Mouse (Mus musculus): ENCODE results near the gene Metrn. TPM values are rescaled to one million over a fixed set of nuclear protein-coding genes. Genes with fewer than 3 reads are reported as not detected.
A peak's percentile ranks its signal among the peaks of the same experiment; 100 is the strongest.

Metrn gene
- 500 and 557 TPM in 2 replicates for total RNA-seq (2014; rRNA removed)
- polyA plus RNA-seq (2015; fragmentation: Nextera tagmentation; extraction: Ambion mirVana), result 102 and 116 TPM in 2 replicates

- WGBS, result 1% methylated on average over 35 of the region's 35 CpGs
- H3K27ac ChIP-seq, result peak within 1 kb of the TSS; percentile 79
- no peaks in the 10 kb centered on the region for H3K27me3 ChIP-seq (ENCODE audit: insufficient read depth, low read length)
- no peaks in the 10 kb centered on the region for H3K36me3 ChIP-seq (ENCODE audit: insufficient read depth, low read length)
- H3K9ac ChIP-seq (replicated peaks; ENCODE audit: low read length), result peak within 1 kb of the TSS; percentile 60
- no peaks in the 10 kb centered on the region for H3K9me3 ChIP-seq (ENCODE audit: low read length)
- DNase-seq (ENCODE audit: low spot score) (peak; percentile 88), ATAC-seq (peak; percentile 75)
- peak within 1 kb of the TSS; percentile 75 for H3K4me2 ChIP-seq (ENCODE audit: low read depth, low read length)
- no peak for TF ChIP-seq CTCF (IDR thresholded peaks at IDR 0.05; ENCODE audit: low read depth)
- H3K4me1 ChIP-seq (ENCODE audit: insufficient read depth, low read length), result peaks cover 19% of the 10 kb centered on the region; the same call in 1 of the 2 replicates
- H3K4me3 ChIP-seq (ENCODE audit: low read length), result peak within 1 kb of the TSS; percentile 58
Measured at GRCm38 (mm10) chr17:25796951-25797369, at the start of gene Metrn. Metrn (minus strand) TSS chr17:25797136.

- TF ChIP-seq CTCF (IDR thresholded peaks at IDR 0.05; ENCODE audit: low read depth), result peak; percentile 82
- peak within 1 kb of the TSS; percentile 83 for H3K27ac ChIP-seq
- DNase-seq (ENCODE audit: low spot score) (peak; percentile 96), ATAC-seq (peak; percentile 95)
- 2% methylated on average over 17 of the region's 21 CpGs for WGBS
- peaks cover 7% of the 10 kb centered on the region; the same call in 1 of the 2 replicates for H3K4me1 ChIP-seq (ENCODE audit: insufficient read depth, low read length)
- H3K4me3 ChIP-seq (ENCODE audit: low read length), result peak within 1 kb of the TSS; percentile 83
- H3K27me3 ChIP-seq (ENCODE audit: insufficient read depth, low read length), result no peaks in the 10 kb centered on the region
- H3K9me3 ChIP-seq (ENCODE audit: low read length), result no peaks in the 10 kb centered on the region
- peak within 1 kb of the TSS; percentile 75 for H3K9ac ChIP-seq (replicated peaks; ENCODE audit: low read length)
- peaks cover 30% of the 10 kb centered on the region for H3K36me3 ChIP-seq (ENCODE audit: insufficient read depth, low read length)
- H3K4me2 ChIP-seq (ENCODE audit: low read depth, low read length), result peak within 1 kb of the TSS; percentile 67
Measured at GRCm38 (mm10) chr17:25844396-25844901, 47.5 kb upstream of the Metrn start, which contains the start of gene Rhot2. Rhot2 (minus strand) TSS chr17:25844851.

DNA sequence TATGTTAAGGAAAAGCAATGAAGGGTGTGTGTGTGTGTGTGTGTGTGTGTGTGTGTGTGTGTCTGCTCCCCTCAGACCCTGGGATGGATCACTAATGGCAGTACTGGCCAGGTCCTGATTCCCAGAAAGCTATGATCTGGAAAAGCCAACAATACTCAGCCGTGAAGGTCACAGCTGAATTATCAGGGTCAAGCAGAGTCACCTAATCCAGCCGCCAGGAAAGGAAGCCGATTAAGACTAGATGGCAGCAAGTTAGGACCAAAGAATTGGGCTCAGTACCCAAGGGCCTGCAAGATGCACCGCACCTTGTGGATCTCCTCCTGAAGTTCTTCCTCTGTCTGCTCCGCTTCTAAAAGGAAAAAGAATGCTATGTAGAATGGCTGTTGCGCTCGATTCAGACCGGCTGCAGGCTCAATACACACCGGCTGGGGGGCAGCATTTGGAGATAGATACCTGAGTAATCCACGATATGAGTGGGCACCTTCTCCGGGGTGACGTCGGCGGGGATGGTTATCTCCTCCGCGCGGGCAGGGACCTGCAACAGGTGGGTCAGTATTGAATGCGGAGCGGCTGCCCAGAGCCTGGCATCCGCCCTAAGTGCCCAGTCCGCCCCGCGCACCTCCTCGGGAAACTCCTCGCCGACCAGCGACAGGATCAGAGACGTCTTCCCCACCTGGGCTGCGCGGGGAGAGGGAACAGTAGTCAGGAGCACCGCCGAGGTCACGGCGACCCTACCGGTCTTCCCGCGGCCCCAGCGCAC, 46.9 kb upstream of the Metrn start:
- WGBS, result 3% methylated on average over 37 of the region's 38 CpGs
- Histone ChIP-seq H3K36me3 (ENCODE audit: insufficient read depth, low read length) (peaks cover 36% of the 10 kb centered on the region), H3K4me3 (ENCODE audit: low read length) (peak overlapping the region; percentile 83), H3K4me1 (ENCODE audit: insufficient read depth, low read length) (peaks cover 7% of the 10 kb centered on the region; the same call in 1 of the 2 replicates), H3K27ac (peak overlapping the region; percentile 83), H3K9ac (replicated peaks; ENCODE audit: low read length) (peak overlapping the region; percentile 75), H3K4me2 (ENCODE audit: low read depth, low read length) (peak overlapping the region; percentile 67), H3K27me3 (ENCODE audit: insufficient read depth, low read length) (no peaks in the 10 kb centered on the region), H3K9me3 (ENCODE audit: low read length) (no peaks in the 10 kb centered on the region)
- no peak for ATAC-seq
- peak; percentile 32 for DNase-seq (ENCODE audit: low spot score)
- no peak for TF ChIP-seq CTCF (IDR thresholded peaks at IDR 0.05; ENCODE audit: low read depth)

- peak overlapping the region; percentile 75 for H3K9ac ChIP-seq (replicated peaks; ENCODE audit: low read length)
- H3K36me3 ChIP-seq (ENCODE audit: insufficient read depth, low read length), result peaks cover 37% of the 10 kb centered on the region
- H3K27me3 ChIP-seq (ENCODE audit: insufficient read depth, low read length), result no peaks in the 10 kb centered on the region
- no peak for DNase-seq (ENCODE audit: low spot score)
- H3K27ac ChIP-seq, result no peak overlapping the region
- no peaks in the 10 kb centered on the region for H3K9me3 ChIP-seq (ENCODE audit: low read length)
- peak overlapping the region; percentile 83 for H3K4me3 ChIP-seq (ENCODE audit: low read length)
- H3K4me2 ChIP-seq (ENCODE audit: low read depth, low read length), result peak overlapping the region; percentile 67
- 91% methylated on average over 4 of the region's 4 CpGs for WGBS
- TF ChIP-seq CTCF (IDR thresholded peaks at IDR 0.05; ENCODE audit: low read depth), result no peak
- peaks cover 7% of the 10 kb centered on the region; the same call in 1 of the 2 replicates for H3K4me1 ChIP-seq (ENCODE audit: insufficient read depth, low read length)
- ATAC-seq, result no peak
Measured at GRCm38 (mm10) chr17:25843122-25843521, 46.2 kb upstream of the Metrn start.

DNA sequence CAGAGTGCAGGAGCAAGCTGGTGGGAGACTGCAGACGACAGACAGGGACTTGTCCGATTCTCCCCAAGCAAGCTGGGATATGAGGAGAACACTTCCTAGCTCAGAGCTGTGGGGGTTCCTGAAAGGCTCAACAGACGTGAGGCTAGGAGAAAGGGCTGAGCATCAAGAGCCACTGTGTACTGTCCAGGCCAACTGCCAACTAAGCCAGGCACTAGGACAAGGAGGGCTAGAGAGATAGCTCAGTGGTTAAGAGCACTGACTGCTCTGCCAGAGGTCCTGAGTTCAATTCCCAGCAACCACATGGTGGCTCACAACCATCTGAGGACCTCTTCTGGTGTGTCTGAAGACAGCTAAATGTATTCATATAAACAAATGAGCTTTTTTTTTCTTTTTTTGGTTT, 45.6 kb upstream of the Metrn start:
- 74% methylated on average over 3 of the region's 3 CpGs for WGBS
- Histone ChIP-seq H3K36me3 (ENCODE audit: insufficient read depth, low read length) (peaks cover 37% of the 10 kb centered on the region), H3K27me3 (ENCODE audit: insufficient read depth, low read length) (no peaks in the 10 kb centered on the region), H3K4me3 (ENCODE audit: low read length) (no peak overlapping the region), H3K4me1 (ENCODE audit: insufficient read depth, low read length) (peaks cover 11% of the 10 kb centered on the region), H3K9ac (replicated peaks; ENCODE audit: low read length) (no peak overlapping the region), H3K27ac (no peak overlapping the region), H3K9me3 (ENCODE audit: low read length) (no peaks in the 10 kb centered on the region), H3K4me2 (ENCODE audit: low read depth, low read length) (no peak overlapping the region)
- no peak for ATAC-seq
- no peak for TF ChIP-seq CTCF (IDR thresholded peaks at IDR 0.05; ENCODE audit: low read depth)
- no peak for DNase-seq (ENCODE audit: low spot score)

DNA sequence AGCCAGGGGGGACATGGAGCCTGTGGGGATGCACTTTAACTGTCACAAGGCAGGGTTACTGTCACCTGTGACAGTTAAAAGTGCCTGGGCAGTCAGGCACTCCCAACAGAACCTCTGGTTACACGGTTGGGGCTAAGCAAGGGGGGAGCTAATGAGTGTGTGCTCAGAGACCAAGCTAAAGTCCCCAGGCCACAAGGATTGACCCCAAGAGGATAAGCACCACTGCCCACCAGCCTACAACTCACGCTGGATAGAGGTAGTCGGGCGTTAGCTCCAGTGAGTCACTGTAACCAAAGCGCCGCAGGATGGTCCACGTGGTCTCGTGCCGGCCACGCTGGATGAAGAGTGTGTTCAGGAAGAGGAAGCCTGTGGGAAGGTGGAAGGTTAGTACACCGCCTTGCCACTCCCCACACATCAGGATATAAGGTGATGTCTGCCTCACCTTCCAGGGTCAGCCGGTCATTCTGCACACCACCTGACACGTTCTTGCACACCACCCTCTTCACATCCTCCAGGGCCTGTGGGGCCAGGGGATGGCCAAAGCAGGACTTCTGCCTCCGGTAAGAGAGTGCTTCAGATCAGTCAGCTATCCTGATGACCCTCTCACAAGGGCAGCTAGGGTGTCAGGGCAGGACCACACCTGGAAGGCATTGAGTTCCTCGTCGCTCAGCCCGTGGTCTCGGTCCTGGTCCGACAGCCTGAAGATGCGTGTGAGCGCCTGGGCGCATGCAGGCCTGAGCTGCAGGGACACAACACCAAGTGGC, 44.4 kb upstream of the Metrn start, which contains the start of gene Gm20683:
Gene Gm20683 (minus strand): TSS at position 647 of the 764 bp plus-strand sequence.
- Histone ChIP-seq H3K4me3 (ENCODE audit: low read length) (no peak within 1 kb of the TSS), H3K36me3 (ENCODE audit: insufficient read depth, low read length) (peaks cover 37% of the 10 kb centered on the region), H3K4me1 (ENCODE audit: insufficient read depth, low read length) (peaks cover 19% of the 10 kb centered on the region), H3K27me3 (ENCODE audit: insufficient read depth, low read length) (no peaks in the 10 kb centered on the region), H3K9ac (replicated peaks; ENCODE audit: low read length) (no peak within 1 kb of the TSS), H3K4me2 (ENCODE audit: low read depth, low read length) (no peak within 1 kb of the TSS), H3K27ac (no peak within 1 kb of the TSS), H3K9me3 (ENCODE audit: low read length) (no peaks in the 10 kb centered on the region)
- WGBS, result 94% methylated on average over 22 of the region's 22 CpGs
- ATAC-seq, result no peak
- DNase-seq (ENCODE audit: low spot score), result no peak
- TF ChIP-seq CTCF (IDR thresholded peaks at IDR 0.05; ENCODE audit: low read depth), result no peak
